Mouse (Mus musculus): ENCODE measurements at regions not wholly inside any gene's neighbourhood (a gene's known extent, or its start where the extent isn't known, plus 50 kb on each side); places are given as distances from the start of the nearest gene placed in this dataset.

- DNase-seq: no peak
These were observed 93.1 kb upstream of the Barx2 start for GRCm38 (mm10) chr9:32006350-32006749.

- no peak for DNase-seq
These were observed 97.9 kb upstream of the Barx2 start for GRCm38 (mm10) chr9:32010953-32011770.

GRCm38 (mm10) chr9:32016286-32016685, 99.7 kb upstream of the Arhgap32 start:
- peak; percentile 78 for DNase-seq

- DNase-seq: no peak
These were observed 97.9 kb upstream of the Arhgap32 start for GRCm38 (mm10) chr9:32018020-32018419.

GRCm38 (mm10) chr9:32019786-32020185, 96.2 kb upstream of the Arhgap32 start:
- no peak for DNase-seq

- DNase-seq: no peak
These were observed 94.8 kb upstream of the Arhgap32 start for GRCm38 (mm10) chr9:32020942-32021731.

GRCm38 (mm10) chr9:32021755-32022154, 94.2 kb upstream of the Arhgap32 start:
- no peak for DNase-seq

- DNase-seq: no peak
These were observed 92.9 kb upstream of the Arhgap32 start for GRCm38 (mm10) chr9:32022996-32023395.

- no peak for DNase-seq
These were observed 91.2 kb upstream of the Arhgap32 start for GRCm38 (mm10) chr9:32024767-32025166.

GRCm38 (mm10) chr9:32027962-32028361, 88.0 kb upstream of the Arhgap32 start:
- DNase-seq: no peak

- DNase-seq: no peak
These were observed 86.9 kb upstream of the Arhgap32 start for GRCm38 (mm10) chr9:32029001-32029400.

GRCm38 (mm10) chr9:32029786-32030185, 86.2 kb upstream of the Arhgap32 start:
- no peak for DNase-seq

GRCm38 (mm10) chr9:32030203-32030602, 85.7 kb upstream of the Arhgap32 start:
- no peak for DNase-seq

GRCm38 (mm10) chr9:32031950-32032453, 83.9 kb upstream of the Arhgap32 start:
- peak; percentile 79 for DNase-seq

GRCm38 (mm10) chr9:32032521-32033185, 83.3 kb upstream of the Arhgap32 start:
- no peak for DNase-seq

GRCm38 (mm10) chr9:32033937-32034336, 82.0 kb upstream of the Arhgap32 start:
- no peak for DNase-seq

GRCm38 (mm10) chr9:32039999-32040398, 75.9 kb upstream of the Arhgap32 start:
- DNase-seq: no peak

GRCm38 (mm10) chr9:32043344-32043743, 72.6 kb upstream of the Arhgap32 start:
- DNase-seq: no peak

GRCm38 (mm10) chr9:32046791-32047190, 69.1 kb upstream of the Arhgap32 start:
- no peak for DNase-seq

GRCm38 (mm10) chr9:32048941-32049340, 67.0 kb upstream of the Arhgap32 start:
- no peak for DNase-seq

- DNase-seq: no peak
These were observed 66.4 kb upstream of the Arhgap32 start for GRCm38 (mm10) chr9:32049546-32049945.

GRCm38 (mm10) chr9:32053886-32054615, 61.9 kb upstream of the Arhgap32 start:
- DNase-seq: peak; percentile 25

Measured in layer of hippocampus, adult 9-11 months (tissue).